Mouse (Mus musculus) WW6 (cell line): Measurements from ENCODE around the gene Ubox5.
"Not testable (repeated sequence)": the region's sequence is repeated elsewhere in the genome, so short reads cannot be mapped to it uniquely, and the experiment has no call there.

Experiments
- DNase-seq: peaks from one replicate; pipeline ENCODE4 v3.0.0-alpha.2; 2013; ENCODE audit warnings: low read depth, low spot score

Gene Ubox5

GRCm38 (mm10) chr2:130577021-130577420 is 52.8 kb downstream of the Ubox5 start:
- no peak for DNase-seq

- not testable (repeated sequence) for DNase-seq
Measured at GRCm38 (mm10) chr2:130576564-130576963, 53.3 kb downstream of the Ubox5 start.

GRCm38 (mm10) chr2:130575873-130576272 is 54.0 kb downstream of the Ubox5 start, which contains the start of gene Oxt:
Oxt (plus strand) TSS chr2:130576173.
- DNase-seq: no peak

- no peak for DNase-seq
Measured at GRCm38 (mm10) chr2:130574960-130575359, 54.9 kb downstream of the Ubox5 start.

DNA sequence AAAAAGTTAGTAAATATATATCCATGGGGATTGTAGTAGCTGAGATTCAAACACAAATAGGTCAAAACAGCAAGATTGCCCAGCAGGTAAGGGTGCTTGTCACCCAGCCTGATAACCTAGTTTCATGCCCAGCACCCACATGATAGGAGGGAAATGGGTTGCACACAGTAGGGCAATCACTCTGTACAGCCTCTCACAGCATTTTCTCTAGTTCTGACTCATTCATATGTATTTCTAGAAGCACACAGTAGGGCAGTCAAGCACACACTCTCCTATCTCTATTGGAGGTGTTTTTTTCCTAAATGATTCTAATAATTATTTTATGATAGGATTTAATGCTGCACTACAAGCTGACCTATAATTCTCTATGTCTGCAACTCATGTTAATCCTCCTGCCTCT is 59.9 kb downstream of the Ubox5 start:
- no peak for DNase-seq

DNA sequence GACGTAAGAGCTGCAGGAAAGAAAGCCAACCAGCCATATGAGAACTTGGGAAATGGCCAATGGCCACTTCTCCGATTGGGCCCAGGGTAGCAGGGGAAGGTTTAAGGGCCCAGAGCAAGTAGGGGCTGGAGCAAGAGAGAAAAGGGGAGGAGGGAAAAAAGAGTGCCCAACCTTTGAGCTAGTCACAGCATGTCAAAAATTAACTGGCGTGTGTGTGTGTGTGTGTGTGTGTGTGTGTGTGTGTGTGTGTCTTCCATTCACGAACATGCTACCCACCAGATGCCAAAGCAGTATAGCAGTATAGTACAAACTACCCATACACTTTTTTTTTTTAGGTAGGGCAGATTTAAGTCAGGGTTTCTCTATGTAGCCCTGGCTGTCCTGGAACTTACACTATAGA is 60.9 kb downstream of the Ubox5 start:
- no peak for DNase-seq

GRCm38 (mm10) chr2:130564983-130565382 is 64.9 kb downstream of the Ubox5 start:
- DNase-seq: no peak

- DNase-seq: no peak
Measured at GRCm38 (mm10) chr2:130564063-130564462, 65.8 kb downstream of the Ubox5 start.

GRCm38 (mm10) chr2:130563212-130564055 is 66.4 kb downstream of the Ubox5 start, which contains the start of gene Mrps26:
Mrps26 (plus strand) TSS chr2:130563742.
- DNase-seq: peak; percentile 85

DNA sequence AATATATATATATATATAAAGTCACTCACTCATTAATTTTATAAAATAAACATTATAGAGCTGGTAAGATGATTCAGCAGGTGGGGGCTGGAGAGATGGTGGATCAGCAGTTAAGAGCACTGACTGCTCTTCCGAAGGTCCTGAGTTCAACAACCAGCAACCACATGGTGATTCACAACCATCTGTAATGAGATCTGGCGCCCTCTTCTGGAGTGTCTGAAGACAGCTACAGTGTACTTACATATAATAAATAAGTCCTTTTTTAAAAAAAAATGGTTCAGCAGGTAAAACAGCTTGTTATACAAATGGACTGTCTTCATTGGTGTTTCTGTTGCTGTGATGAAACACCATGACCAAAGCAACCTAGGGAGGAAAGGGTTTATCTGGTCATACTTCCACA is 71.8 kb downstream of the Ubox5 start:
- no peak for DNase-seq

- DNase-seq: no peak
Measured at GRCm38 (mm10) chr2:130557462-130557861, 72.4 kb downstream of the Ubox5 start.

- DNase-seq: no peak
Measured at GRCm38 (mm10) chr2:130556292-130556691, 73.5 kb downstream of the Ubox5 start.

DNA sequence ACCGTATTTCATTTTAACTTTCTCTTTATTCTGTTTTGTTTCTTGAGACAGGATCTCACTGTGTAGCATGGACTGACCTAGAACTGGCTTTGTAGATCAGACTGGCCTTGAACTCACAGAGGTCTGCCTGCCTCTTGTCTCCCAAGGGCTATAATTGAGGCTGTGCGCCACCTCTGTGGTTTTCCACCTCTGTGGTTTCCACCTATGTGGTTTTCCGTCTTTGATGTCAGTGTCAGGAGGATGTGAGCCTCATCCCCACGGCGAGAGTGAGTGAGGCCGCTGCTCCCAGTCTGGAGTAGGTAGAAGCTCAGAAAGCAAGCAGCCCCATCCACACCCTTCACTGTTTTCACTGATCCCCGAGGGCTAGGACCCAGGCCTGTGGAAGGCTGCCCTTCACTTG is 75.0 kb downstream of the Ubox5 start:
- DNase-seq: no peak

- no peak for DNase-seq
Measured at GRCm38 (mm10) chr2:130546957-130547356, 82.9 kb downstream of the Ubox5 start.

DNA sequence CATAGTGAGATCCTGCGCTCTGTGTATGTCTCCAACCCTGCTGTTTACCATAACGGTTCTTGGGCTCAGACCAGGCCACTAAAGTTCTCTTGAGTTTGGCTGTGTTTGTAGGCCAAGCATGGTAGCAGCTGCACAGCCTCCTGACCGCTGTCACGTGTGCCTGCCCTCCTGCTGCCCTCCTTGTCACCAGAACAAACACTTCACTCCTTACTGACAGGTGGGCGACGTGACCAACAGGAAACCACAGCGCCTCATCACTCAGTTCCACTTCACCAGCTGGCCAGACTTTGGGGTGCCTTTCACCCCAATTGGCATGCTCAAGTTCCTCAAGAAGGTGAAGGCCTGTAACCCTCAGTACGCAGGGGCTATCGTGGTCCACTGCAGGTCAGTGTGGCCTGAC is 89.6 kb downstream of the Ubox5 start:
- DNase-seq: no peak
